Mouse (Mus musculus): Measurements from ENCODE around the gene Cab39l.

DNA sequence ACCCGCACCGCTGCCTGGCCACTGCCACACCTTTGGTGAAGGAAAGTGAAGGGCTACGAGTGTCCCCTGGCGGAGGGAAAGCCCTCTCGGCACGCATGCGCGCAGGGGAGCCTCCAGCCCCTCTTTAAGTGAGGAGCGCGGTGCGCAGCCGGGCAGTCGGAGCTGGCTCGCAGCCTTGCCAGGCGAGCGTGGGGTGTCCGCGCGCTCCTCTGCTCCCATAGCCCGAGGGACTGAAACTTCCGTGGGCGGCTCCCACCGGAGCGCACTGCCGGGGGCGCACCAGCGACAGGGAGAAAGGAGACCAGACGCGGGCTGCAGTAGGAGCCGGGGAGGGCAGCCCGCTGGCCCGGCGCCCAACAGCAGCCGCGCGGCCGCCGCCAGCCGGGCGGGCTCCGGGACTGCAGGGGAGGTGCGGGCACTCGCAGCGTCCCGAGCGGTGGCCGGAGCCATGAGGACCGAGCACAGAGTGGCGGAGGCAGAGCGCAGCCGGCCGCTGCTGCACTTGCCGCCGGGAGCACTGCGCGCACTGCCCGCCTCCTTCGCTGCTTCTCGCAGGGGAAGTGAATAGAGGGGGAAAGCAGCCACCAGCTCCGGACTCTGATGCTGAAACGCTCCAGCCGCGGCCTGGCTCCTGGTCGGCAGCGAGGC is 184.5 kb downstream of the Cab39l start, which contains the start of gene Shisa2:
- TF ChIP-seq CTCF (IDR thresholded peaks at IDR 0.05; ENCODE audit: low read depth, low read length) (no peak), POLR2A (IDR thresholded peaks at IDR 0.05; ENCODE audit: borderline replicate concordance, low read depth, low read length) (no peak)
